Mouse (Mus musculus) frontal cortex, postnatal 10 days (tissue): ENCODE measurements at regions not wholly inside any gene's neighbourhood (a gene's known extent, or its start where the extent isn't known, plus 50 kb on each side); places are given as distances from the start of the nearest gene placed in this dataset.

Experiments
- DNase-seq, 2 experiments: peaks; one replicate each; pipeline ENCODE4 v3.0.0; 2022; ENCODE audit warnings: low spot score in 2 of 2, mixed read lengths in 1 of 2

DNA sequence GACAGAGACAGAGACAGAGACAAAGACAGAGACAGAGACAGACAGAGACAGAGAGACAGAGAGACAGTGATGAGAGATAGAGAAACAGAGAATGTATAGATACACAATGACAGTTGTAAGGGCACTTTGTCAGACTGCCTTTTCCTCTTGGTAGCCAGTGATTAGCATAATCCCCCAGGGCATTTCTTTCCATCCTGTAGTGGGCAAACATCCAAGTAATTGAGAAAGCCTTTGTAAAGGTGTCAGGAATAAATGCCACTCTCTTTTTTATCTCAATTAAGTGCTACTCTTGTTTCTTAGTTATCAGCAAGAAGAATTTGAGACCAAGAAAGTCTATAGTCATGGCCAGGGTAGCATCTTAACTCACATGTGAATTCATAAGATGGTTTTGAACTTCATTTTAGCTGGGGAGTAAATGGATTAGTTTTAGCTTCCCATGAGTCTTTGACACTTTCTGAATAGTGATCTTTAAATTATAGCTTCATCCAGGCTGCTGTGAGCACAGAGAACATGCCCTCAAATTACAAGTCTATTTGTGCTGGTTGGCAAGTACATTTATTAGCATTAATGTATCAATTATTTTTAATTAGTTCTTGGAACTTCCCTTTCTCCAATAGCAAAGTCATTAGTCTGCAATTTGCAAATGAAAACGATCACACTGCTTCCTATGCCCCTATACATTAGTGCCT, 1215.9 kb downstream of the Gm9008 start:
- no peak for DNase-seq

DNA sequence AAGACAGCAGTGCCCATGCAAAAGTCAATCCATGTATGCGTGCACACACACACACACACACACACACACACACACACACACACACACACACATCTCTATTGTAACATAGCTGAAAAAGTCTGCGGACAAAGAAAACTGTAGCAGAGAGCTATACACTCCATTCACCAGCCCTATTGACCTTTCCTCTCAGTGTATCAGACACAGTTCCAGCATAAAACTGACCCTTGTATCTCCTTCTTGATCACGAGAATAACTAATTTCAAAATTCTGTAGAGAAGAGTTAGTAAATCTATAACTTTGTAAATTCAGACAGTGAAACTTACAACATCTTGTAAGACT, 1243.5 kb downstream of the Gm9008 start:
- DNase-seq = no peak

DNA sequence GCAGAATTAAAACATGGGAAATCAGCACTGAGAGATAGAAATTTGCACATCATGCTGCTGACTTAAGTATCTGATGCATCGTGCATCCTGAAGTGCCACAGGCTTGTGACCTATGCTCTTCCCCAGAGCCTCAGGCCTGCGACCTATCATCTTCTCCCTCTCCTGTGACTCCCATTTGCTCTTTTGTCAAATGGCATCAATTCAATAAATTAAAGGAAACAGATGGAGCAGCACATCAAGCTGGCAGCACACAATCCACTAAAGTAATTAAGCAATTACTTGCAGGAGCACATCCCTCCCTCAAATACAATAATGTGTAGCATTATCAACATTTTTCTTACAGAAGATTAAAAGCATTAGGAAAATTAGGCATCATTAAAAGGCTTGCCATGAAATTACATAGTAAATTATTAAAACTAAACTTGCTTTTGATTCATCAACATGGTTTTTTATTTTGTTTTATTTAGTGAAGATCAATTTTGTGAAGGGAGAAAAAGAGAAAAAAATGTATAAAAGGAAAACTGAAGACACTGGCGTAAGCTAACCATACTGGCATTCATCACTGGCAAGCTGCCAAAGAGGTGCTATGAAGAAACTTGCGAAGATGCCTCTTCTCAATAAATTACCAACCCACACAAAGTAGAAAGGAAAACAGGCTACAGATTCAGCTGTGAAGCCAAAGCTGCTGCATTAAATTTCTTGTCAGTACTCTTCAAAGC, 1244.1 kb downstream of the Gm9008 start:
- peak; percentile 3 to 5 for DNase-seq

DNA sequence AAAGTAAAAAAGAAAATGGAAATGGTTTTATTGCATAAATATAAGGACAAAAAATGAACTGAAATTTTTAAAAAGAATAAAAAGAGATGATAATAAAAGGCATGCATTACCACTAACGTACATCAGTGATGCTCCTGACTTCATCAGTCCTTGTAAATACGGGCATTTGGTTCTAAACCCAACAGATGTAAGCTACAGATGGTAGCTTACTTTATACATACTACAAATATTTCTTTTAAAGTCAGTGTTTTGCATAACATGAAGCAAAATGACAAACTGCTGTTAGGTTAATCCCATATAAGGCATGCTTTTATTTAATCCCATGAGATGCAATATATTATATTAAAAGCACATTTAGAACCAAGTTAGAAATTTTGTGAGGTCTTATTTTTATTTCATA, 1282.1 kb downstream of the Gm9008 start:
- no peak for DNase-seq

DNA sequence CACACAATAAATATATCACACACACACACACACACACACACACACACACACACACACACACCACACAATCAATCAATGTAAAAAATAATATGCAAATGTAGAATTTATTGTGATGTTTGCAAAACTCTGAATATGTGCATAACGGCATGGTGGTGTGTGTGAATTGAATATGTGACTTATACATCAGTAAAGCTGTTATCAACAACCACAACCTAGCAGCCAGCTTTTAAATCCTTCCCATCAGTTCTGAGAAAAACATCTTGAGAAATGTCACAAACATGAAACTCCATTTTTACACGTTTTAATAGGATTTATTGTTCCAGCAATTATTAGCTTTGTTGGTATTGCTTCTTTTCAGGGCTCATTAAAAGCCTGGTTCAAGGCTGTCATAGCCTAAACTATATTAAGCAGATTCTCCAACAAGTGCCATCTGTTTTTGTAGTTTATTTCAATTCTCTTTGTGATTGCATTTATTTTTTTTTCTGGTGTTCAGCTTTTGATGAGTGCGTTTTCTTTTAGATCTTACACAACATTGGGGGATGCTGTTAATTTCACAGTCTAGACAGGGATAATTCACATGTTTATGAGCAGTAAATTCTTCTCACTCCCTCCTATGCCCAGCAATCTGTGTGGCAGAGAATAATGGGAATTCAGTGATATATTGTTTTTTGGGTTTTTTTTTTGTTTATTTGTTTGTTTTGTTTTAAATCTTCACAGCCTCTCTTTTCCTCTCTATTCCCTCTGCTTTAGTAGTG, 1284.7 kb downstream of the Gm9008 start:
- DNase-seq = no peak
